Mouse (Mus musculus) kidney, adult 2 months (tissue): Measurements from ENCODE around the gene Yaf2.

Experiments used
- CTCF ChIP-seq: fragments of 200-500 bp; conservative IDR thresholded peaks from 2 replicates; pipeline ENCODE4 v1.5.1; 2011; ENCODE audit warnings: low read depth, mild to moderate bottlenecking, control low read depth, low read length, moderate library complexity, mixed read lengths; ENCODE audit not compliant: insufficient read depth, insufficient read length
- POLR2A ChIP-seq: fragments of 200-500 bp; IDR thresholded peaks from one replicate; pipeline ENCODE4 v1.6.1; 2011; ENCODE audit warnings: low read depth, low read length, control low read depth

DNA sequence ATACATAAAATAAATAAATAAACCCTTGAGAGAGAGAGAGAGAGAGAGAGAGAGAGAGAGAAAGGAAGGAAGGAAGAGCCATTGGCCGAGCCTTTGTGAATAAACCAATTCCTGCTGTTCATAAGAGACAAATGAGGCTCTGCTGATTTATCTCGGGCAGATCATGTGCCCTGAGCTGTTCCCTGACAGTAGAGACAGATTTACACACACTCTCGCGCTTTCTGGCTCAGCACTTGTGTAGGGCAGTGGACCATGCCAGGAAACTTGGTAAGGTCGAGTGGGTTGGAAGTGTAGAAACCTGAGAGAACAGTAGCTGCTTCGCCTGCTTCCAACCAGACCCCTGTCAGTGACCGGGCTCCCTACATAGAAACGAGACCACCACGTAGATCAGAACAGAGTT is 31.8 kb upstream of the Yaf2 start:
- TF ChIP-seq CTCF = no peak
- TF ChIP-seq POLR2A = no peak
